Mouse (Mus musculus): Measurements from ENCODE around the gene Cnp. TPM values are rescaled to one million over a fixed set of nuclear protein-coding genes. Genes with fewer than 3 reads are reported as not detected.

The Cnp gene
- polyA plus RNA-seq, 1 experiment: 29.9 TPM

- WGBS: 84% methylated on average over 23 of the region's 23 CpGs
- no peak for DNase-seq
- Histone ChIP-seq H3K4me1 (ENCODE audit: control insufficient read depth, insufficient read depth, low read length) (peaks cover 12% of the 10 kb centered on the region), H3K4me3 (replicated peaks; ENCODE audit: extremely low read depth, low read depth, low read length) (no peak overlapping the region)
- TF ChIP-seq CTCF (IDR thresholded peaks at IDR 0.05; ENCODE audit: insufficient read depth, low read length): no peak
- no peak for TF ChIP-seq POLR2A (IDR thresholded peaks at IDR 0.05; ENCODE audit: borderline replicate concordance, extremely low read depth, low read depth, low read length)
Observed at GRCm38 (mm10) chr11:100625754-100626700, 51.3 kb downstream of the Cnp start.

GRCm38 (mm10) chr11:100626701-100627195, 52.0 kb downstream of the Cnp start:
- 10% methylated on average over 9 of the region's 9 CpGs for WGBS
- H3K4me3 ChIP-seq (replicated peaks; ENCODE audit: extremely low read depth, low read depth, low read length): no peak overlapping the region
- TF ChIP-seq CTCF (IDR thresholded peaks at IDR 0.05; ENCODE audit: insufficient read depth, low read length) (peak; percentile 69), POLR2A (IDR thresholded peaks at IDR 0.05; ENCODE audit: borderline replicate concordance, extremely low read depth, low read depth, low read length) (no peak)

DNA sequence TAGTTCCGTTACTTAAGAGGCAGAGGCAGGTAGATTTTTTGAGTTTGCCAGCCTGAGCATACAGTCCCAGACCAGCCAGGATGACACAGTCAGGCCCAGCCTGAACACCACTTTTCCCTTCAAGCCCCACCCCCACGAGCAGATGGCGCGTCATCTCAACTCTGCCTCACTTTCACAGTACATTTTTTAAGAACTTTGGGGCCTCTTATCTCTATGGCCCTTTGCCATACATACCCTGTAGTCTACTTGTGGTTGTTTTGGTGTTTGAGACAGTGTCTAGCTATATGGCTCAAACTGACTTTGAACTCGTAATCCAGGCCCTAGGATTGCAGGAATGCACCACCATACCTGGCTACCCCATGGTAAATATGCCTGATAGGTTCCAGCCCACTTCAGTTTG, 53.4 kb downstream of the Cnp start:
- TF ChIP-seq POLR2A (IDR thresholded peaks at IDR 0.05; ENCODE audit: borderline replicate concordance, extremely low read depth, low read depth, low read length): no peak
- TF ChIP-seq CTCF (IDR thresholded peaks at IDR 0.05; ENCODE audit: insufficient read depth, low read length): no peak
- no peak overlapping the region for H3K4me3 ChIP-seq (replicated peaks; ENCODE audit: extremely low read depth, low read depth, low read length)
- peaks cover 12% of the 10 kb centered on the region for H3K4me1 ChIP-seq (ENCODE audit: control insufficient read depth, insufficient read depth, low read length)
- 83% methylated on average over 5 of the region's 5 CpGs for WGBS
- DNase-seq: no peak

More at GRCm38 (mm10) chr11:100626701-100627195, 52.0 kb downstream of the Cnp start:
- peak; percentile 74 for DNase-seq
- peaks cover 12% of the 10 kb centered on the region for H3K4me1 ChIP-seq (ENCODE audit: control insufficient read depth, insufficient read depth, low read length)

DNA sequence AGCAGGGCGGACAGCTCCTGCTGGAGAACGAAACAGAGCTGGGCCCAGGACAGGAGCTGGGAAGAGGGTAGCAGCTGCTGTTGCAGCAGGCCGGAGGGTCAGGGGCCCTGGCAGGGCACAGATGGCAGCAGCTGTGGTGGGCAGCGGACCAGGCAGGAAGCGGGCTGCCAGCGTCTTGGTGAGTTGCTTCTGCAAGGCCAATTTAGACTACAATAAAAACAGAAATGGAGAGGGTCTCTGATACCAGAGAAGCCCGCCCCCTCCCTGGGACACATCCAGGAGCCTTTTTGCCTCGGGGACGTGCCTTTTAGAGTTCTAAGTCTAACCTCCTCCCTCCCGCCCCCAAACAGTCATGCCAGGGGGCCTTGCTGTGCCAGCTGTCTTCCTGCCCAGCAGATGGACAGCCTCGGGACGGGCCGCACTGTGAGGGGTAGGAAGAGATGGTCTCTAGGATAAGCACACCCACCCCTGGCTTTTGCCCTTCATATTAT, 54.2 kb downstream of the Cnp start:
- 37% methylated on average over 13 of the region's 13 CpGs for WGBS
- DNase-seq: no peak
- no peak overlapping the region for H3K4me3 ChIP-seq (replicated peaks; ENCODE audit: extremely low read depth, low read depth, low read length)
- peaks cover 11% of the 10 kb centered on the region for H3K4me1 ChIP-seq (ENCODE audit: control insufficient read depth, insufficient read depth, low read length)
- TF ChIP-seq POLR2A (IDR thresholded peaks at IDR 0.05; ENCODE audit: borderline replicate concordance, extremely low read depth, low read depth, low read length) (no peak), CTCF (IDR thresholded peaks at IDR 0.05; ENCODE audit: insufficient read depth, low read length) (no peak)

GRCm38 (mm10) chr11:100634530-100634929, 59.8 kb downstream of the Cnp start:
- TF ChIP-seq POLR2A (IDR thresholded peaks at IDR 0.05; ENCODE audit: borderline replicate concordance, extremely low read depth, low read depth, low read length) (no peak), CTCF (IDR thresholded peaks at IDR 0.05; ENCODE audit: insufficient read depth, low read length) (no peak)
- no peak for DNase-seq
- WGBS: 60% methylated on average over 7 of the region's 7 CpGs
- Histone ChIP-seq H3K4me3 (replicated peaks; ENCODE audit: extremely low read depth, low read depth, low read length) (no peak overlapping the region), H3K4me1 (ENCODE audit: control insufficient read depth, insufficient read depth, low read length) (no peaks in the 10 kb centered on the region)

- Histone ChIP-seq H3K4me3 (replicated peaks; ENCODE audit: extremely low read depth, low read depth, low read length) (no peak overlapping the region), H3K4me1 (ENCODE audit: control insufficient read depth, insufficient read depth, low read length) (no peaks in the 10 kb centered on the region; the same call in 1 of the 2 replicates)
- WGBS: 8% methylated on average over 52 of the region's 52 CpGs
- TF ChIP-seq POLR2A (IDR thresholded peaks at IDR 0.05; ENCODE audit: borderline replicate concordance, extremely low read depth, low read depth, low read length): no peak
- peak; percentile 20; the same call in 1 of the 2 replicates for TF ChIP-seq CTCF (IDR thresholded peaks at IDR 0.05; ENCODE audit: insufficient read depth, low read length)
- no peak for DNase-seq
Observed at GRCm38 (mm10) chr11:100640159-100640906, 65.6 kb downstream of the Cnp start.

Other genes starting within 250 kb of the Cnp start
- gene Gast, start 240.5 kb upstream of the Cnp start, polyA plus RNA-seq (2012; rRNA removed): not detected in 2 replicates
- gene Hap1, start 218.8 kb upstream of the Cnp start, polyA plus RNA-seq (2012; rRNA removed): 9.3 and 14.3 TPM in 2 replicates
- gene Jup, start 177.1 kb upstream of the Cnp start, polyA plus RNA-seq (2012; rRNA removed): 631 and 728 TPM in 2 replicates
- gene P3h4, start 160.1 kb upstream of the Cnp start, polyA plus RNA-seq (2012; rRNA removed): 40.6 and 53.9 TPM in 2 replicates
- gene Fkbp10, start 159.2 kb upstream of the Cnp start, polyA plus RNA-seq (2012; rRNA removed): 41.5 and 42.5 TPM in 2 replicates
- 21.7 and 31.5 TPM in 2 replicates for gene Nt5c3b, start 133.1 kb upstream of the Cnp start, polyA plus RNA-seq (2012; rRNA removed)
- gene Klhl10, start 133.0 kb upstream of the Cnp start, polyA plus RNA-seq (2012; rRNA removed): 0.22 and 0.49 TPM in 2 replicates
- gene Klhl11, start 102.2 kb upstream of the Cnp start, polyA plus RNA-seq (2012; rRNA removed): 5.1 and 6.2 TPM in 2 replicates
- gene Acly, start 46.9 kb upstream of the Cnp start, polyA plus RNA-seq (2012; rRNA removed): 166 and 217 TPM in 2 replicates
- gene Ttc25, start 29.3 kb upstream of the Cnp start, polyA plus RNA-seq (2012; rRNA removed): 1.8 and 3.4 TPM in 2 replicates
- gene Nkiras2, start 44.3 kb downstream of the Cnp start, polyA plus RNA-seq (2012; rRNA removed): 59.4 and 84.5 TPM in 2 replicates
- gene Dnajc7, start 45.3 kb downstream of the Cnp start, polyA plus RNA-seq (2012; rRNA removed): 29.8 and 56.5 TPM in 2 replicates
- gene Zfp385c, start 117.6 kb downstream of the Cnp start, polyA plus RNA-seq (2012; rRNA removed): 0.36 and 4.9 TPM in 2 replicates
- 8.2 and 9.8 TPM in 2 replicates for gene Dhx58, start 129.4 kb downstream of the Cnp start, polyA plus RNA-seq (2012; rRNA removed)
- gene Kat2a, start 137.6 kb downstream of the Cnp start, polyA plus RNA-seq (2012; rRNA removed): 27.3 and 28.2 TPM in 2 replicates
- 0.36 TPM in 1 of 2 replicates, not detected in the other for gene Hspb9, start 138.9 kb downstream of the Cnp start, polyA plus RNA-seq (2012; rRNA removed)
- gene Rab5c, start 163.3 kb downstream of the Cnp start, polyA plus RNA-seq (2012; rRNA removed): 235 and 252 TPM in 2 replicates
- 1.1 and 1.8 TPM in 2 replicates for gene Kcnh4, start 185.0 kb downstream of the Cnp start, polyA plus RNA-seq (2012; rRNA removed)
- gene Hcrt, start 188.0 kb downstream of the Cnp start, polyA plus RNA-seq (2012; rRNA removed): not detected in 2 replicates
- 14.4 and 18.2 TPM in 2 replicates for gene Ghdc, start 196.1 kb downstream of the Cnp start, polyA plus RNA-seq (2012; rRNA removed)